Mouse (Mus musculus): ENCODE measurements around the gene Dok1. TPM values are rescaled to one million over a fixed set of nuclear protein-coding genes. Genes with fewer than 3 reads are reported as not detected.

Dok1 gene
- polyA plus RNA-seq, 1 experiment, result 22.6 TPM

DNA sequence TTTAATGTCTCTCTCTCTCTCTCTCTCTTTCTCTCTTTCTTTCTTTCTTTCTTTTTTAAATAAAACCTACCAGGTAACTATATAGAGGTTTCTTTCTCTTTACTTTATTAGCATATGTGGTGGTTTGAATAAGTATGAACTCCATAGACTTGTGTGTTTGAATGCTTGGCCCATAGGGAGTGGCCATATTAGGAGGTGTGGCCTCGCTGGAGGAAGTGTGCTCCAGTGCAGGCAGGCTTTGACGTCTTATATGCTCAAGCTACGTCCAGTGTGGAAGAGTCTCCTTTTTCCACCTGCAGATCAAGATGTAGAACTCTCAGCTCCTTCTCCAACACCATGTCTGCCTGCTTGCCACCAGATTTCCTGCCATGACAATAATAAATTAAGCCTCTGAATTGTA lies 14.2 kb downstream of the Dok1 start:
- no peaks in the 10 kb centered on the region; the same call in 1 of the 2 replicates for H3K4me1 ChIP-seq (ENCODE audit: control insufficient read depth, insufficient read depth, insufficient read length)
- no peaks in the 10 kb centered on the region for H3K36me3 ChIP-seq (ENCODE audit: control insufficient read depth, insufficient read depth, low read length)
- no peak for TF ChIP-seq CTCF (IDR thresholded peaks at IDR 0.05; ENCODE audit: extremely low read depth, insufficient read depth, insufficient read length, insufficient replicate concordance)
- H3K4me3 ChIP-seq (ENCODE audit: extremely low read depth, insufficient read depth, insufficient read length), result no peak overlapping the region
- no peak overlapping the region for H3K27ac ChIP-seq (ENCODE audit: insufficient read depth, low read length)
- no peaks in the 10 kb centered on the region for H3K27me3 ChIP-seq (ENCODE audit: control insufficient read depth, insufficient read depth, low read length)
- 82% methylated on average over 3 of the region's 3 CpGs for WGBS
- no peak for DNase-seq (ENCODE audit: low read depth in 1 of 2, low spot score in 2 of 2)

DNA sequence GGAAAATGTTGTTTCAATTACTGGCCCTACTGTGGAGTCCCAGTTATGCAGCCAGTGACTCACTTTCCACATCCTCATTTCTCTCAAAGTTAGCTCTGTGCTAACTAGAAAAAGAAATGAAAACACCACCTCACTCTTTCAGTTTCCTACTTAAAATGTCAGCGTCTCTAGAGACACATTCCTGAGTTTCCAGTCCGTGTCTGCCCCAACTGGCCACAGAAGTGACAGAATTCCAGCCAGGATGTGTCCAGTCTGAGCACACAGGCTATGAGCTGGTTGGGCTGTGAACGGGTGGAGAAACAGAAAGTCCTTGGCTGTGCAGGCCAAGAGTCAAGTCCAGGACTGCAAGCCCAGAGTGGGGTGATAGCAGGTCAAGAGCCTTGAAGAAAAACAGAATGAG lies 16.1 kb downstream of the Dok1 start:
- no peaks in the 10 kb centered on the region for H3K27me3 ChIP-seq (ENCODE audit: control insufficient read depth, insufficient read depth, low read length)
- peak overlapping the region; percentile 24; the same call in 1 of the 2 replicates for H3K27ac ChIP-seq (ENCODE audit: insufficient read depth, low read length)
- H3K4me1 ChIP-seq (ENCODE audit: control insufficient read depth, insufficient read depth, insufficient read length), result no peaks in the 10 kb centered on the region; the same call in 1 of the 2 replicates
- WGBS, result 62% methylated on average over 3 of the region's 3 CpGs
- DNase-seq (ENCODE audit: low read depth in 1 of 2, low spot score in 2 of 2), result no peak
- TF ChIP-seq POLR2A (IDR thresholded peaks at IDR 0.05; ENCODE audit: low read depth, low read length) (no peak), CTCF (IDR thresholded peaks at IDR 0.05; ENCODE audit: extremely low read depth, insufficient read depth, insufficient read length, insufficient replicate concordance) (no peak)
- H3K4me3 ChIP-seq (ENCODE audit: extremely low read depth, insufficient read depth, insufficient read length), result no peak overlapping the region
- H3K36me3 ChIP-seq (ENCODE audit: control insufficient read depth, insufficient read depth, low read length), result no peaks in the 10 kb centered on the region

DNA sequence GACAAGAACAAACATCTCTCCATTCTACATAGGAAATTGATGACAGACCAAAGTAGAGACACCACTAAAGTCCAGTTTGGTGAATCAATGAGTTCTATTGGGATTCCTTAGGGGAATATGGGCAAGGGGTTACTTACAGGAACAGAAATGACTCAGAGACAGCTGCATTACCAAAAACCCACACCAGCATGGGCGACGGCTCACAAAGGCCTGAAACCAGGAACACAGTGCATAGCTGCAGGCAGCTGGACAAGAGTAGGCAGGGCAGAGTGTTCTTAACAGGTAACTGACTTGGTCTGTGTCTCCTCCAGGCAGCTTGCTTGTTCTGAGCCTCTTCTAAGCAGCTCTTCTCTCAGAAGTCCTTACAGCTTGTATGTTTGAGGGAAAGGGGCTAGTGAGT lies 17.5 kb downstream of the Dok1 start:
- H3K4me3 ChIP-seq (ENCODE audit: extremely low read depth, insufficient read depth, insufficient read length), result no peak overlapping the region
- no peaks in the 10 kb centered on the region for H3K27me3 ChIP-seq (ENCODE audit: control insufficient read depth, insufficient read depth, low read length)
- 92% methylated on average over 2 of the region's 2 CpGs for WGBS
- TF ChIP-seq CTCF (IDR thresholded peaks at IDR 0.05; ENCODE audit: extremely low read depth, insufficient read depth, insufficient read length, insufficient replicate concordance), result no peak
- TF ChIP-seq POLR2A (IDR thresholded peaks at IDR 0.05; ENCODE audit: low read depth, low read length), result no peak
- no peaks in the 10 kb centered on the region for H3K36me3 ChIP-seq (ENCODE audit: control insufficient read depth, insufficient read depth, low read length)
- no peak overlapping the region for H3K27ac ChIP-seq (ENCODE audit: insufficient read depth, low read length)
- no peak for DNase-seq (ENCODE audit: low read depth in 1 of 2, low spot score in 2 of 2)
- H3K4me1 ChIP-seq (ENCODE audit: control insufficient read depth, insufficient read depth, insufficient read length), result peaks cover 4% of the 10 kb centered on the region; the same call in 1 of the 2 replicates

DNA sequence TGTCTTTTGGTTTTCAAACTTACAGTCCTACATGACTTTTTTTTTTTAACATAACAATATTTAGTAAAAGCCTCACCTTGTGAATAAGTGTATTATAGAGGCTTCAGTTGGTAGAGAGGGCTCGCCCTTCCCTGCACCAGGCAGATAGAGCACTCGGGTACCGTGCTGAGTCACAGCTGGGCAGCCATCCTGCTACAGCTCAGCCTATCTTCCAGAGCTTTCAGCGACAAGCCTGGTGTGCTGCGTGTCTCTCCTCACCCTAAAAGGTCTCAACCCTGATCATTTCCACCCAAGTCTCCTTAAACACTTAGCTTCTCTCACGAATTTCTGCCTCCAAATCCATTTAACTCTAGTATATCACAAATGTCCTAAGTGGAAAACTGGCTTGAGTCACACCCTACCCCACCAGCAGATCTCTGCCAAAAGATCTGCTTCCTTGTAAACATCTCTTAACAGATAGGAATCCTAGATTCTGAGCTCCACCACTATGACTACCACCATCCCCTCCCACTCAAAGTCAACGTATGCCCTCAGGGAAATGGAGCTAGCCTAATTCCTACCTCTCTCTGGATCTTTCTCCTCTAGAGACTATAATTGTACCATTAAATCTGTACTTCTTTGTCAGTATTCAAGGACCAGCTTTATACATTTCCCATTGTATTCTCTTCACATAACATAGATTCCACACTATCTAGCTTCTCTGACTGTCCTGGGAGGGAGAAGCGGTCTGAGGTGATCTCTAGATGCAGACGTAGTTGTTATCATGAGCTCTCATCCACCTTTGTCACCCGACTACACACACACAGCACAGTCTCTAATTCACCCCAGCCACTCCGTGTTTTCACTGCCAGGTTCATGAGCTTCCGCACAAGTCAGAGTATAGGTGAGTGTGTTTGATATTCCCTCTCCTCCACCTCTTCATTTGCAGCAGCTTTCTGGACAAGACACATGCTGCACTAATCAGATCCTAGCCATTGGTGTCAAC lies 18.5 kb downstream of the Dok1 start:
- Histone ChIP-seq H3K4me3 (ENCODE audit: extremely low read depth, insufficient read depth, insufficient read length) (no peak overlapping the region), H3K27ac (ENCODE audit: insufficient read depth, low read length) (peak overlapping the region; percentile 37), H3K4me1 (ENCODE audit: control insufficient read depth, insufficient read depth, insufficient read length) (peaks cover 6% of the 10 kb centered on the region; the same call in 1 of the 2 replicates), H3K27me3 (ENCODE audit: control insufficient read depth, insufficient read depth, low read length) (no peaks in the 10 kb centered on the region), H3K36me3 (ENCODE audit: control insufficient read depth, insufficient read depth, low read length) (no peaks in the 10 kb centered on the region)
- TF ChIP-seq CTCF (IDR thresholded peaks at IDR 0.05; ENCODE audit: extremely low read depth, insufficient read depth, insufficient read length, insufficient replicate concordance) (no peak), POLR2A (IDR thresholded peaks at IDR 0.05; ENCODE audit: low read depth, low read length) (no peak)
- WGBS, result 62% methylated on average over 12 of the region's 12 CpGs
- no peak for DNase-seq (ENCODE audit: low read depth in 1 of 2, low spot score in 2 of 2)

DNA sequence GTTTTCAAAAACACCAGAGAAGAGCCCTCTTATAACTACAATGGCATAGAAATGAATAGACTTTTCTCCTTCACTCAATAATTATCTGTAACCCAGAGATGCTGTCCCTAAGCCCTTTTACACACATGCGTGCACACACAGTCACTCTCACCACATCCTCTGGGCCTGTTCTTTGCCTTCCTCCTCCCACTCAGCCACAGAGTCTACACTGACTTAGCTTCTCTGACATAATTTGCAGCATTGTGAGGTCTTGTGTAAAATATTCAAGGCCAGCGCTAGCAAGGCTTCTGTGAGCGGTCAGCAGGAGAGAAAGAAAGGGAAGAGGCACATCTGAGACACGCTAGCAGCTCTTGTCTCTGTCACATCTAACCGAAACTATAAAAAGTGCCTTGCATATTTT lies 19.8 kb downstream of the Dok1 start:
- Histone ChIP-seq H3K36me3 (ENCODE audit: control insufficient read depth, insufficient read depth, low read length) (no peaks in the 10 kb centered on the region), H3K4me1 (ENCODE audit: control insufficient read depth, insufficient read depth, insufficient read length) (peaks cover 6% of the 10 kb centered on the region; the same call in 1 of the 2 replicates), H3K4me3 (ENCODE audit: extremely low read depth, insufficient read depth, insufficient read length) (no peak overlapping the region), H3K27me3 (ENCODE audit: control insufficient read depth, insufficient read depth, low read length) (no peaks in the 10 kb centered on the region), H3K27ac (ENCODE audit: insufficient read depth, low read length) (peak overlapping the region; percentile 65)
- TF ChIP-seq CTCF (IDR thresholded peaks at IDR 0.05; ENCODE audit: extremely low read depth, insufficient read depth, insufficient read length, insufficient replicate concordance) (no peak), POLR2A (IDR thresholded peaks at IDR 0.05; ENCODE audit: low read depth, low read length) (no peak)
- peak in 1 of 2 experiments; percentile 39 for DNase-seq (ENCODE audit: low read depth in 1 of 2, low spot score in 2 of 2)
- WGBS, result 17% methylated on average over 5 of the region's 5 CpGs

DNA sequence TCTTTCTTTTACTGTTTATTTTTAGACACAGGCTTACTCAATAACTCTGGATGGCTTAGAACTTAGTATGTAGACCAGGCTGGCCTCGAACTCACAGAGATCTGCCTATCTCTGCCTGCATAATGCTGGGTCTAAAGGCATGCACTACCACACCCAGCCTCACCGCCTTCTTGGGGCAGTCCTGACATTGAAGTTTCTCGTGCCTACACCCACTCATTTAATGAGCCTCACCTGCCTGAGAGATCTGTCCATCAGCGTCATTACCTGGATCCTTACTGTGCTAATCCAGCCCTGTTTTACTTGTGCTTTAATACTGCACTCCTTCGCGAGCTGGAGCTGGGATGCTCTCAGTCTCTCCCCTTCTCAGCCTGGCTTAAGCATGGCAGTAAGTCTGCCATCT lies 21.5 kb downstream of the Dok1 start:
- H3K27me3 ChIP-seq (ENCODE audit: control insufficient read depth, insufficient read depth, low read length), result no peaks in the 10 kb centered on the region
- WGBS, result 79% methylated on average over 6 of the region's 6 CpGs
- H3K36me3 ChIP-seq (ENCODE audit: control insufficient read depth, insufficient read depth, low read length), result no peaks in the 10 kb centered on the region
- peaks cover 6% of the 10 kb centered on the region; the same call in 1 of the 2 replicates for H3K4me1 ChIP-seq (ENCODE audit: control insufficient read depth, insufficient read depth, insufficient read length)
- no peak overlapping the region for H3K4me3 ChIP-seq (ENCODE audit: extremely low read depth, insufficient read depth, insufficient read length)
- no peak for DNase-seq (ENCODE audit: low read depth in 1 of 2, low spot score in 2 of 2)
- no peak overlapping the region for H3K27ac ChIP-seq (ENCODE audit: insufficient read depth, low read length)
- TF ChIP-seq POLR2A (IDR thresholded peaks at IDR 0.05; ENCODE audit: low read depth, low read length), result no peak

DNA sequence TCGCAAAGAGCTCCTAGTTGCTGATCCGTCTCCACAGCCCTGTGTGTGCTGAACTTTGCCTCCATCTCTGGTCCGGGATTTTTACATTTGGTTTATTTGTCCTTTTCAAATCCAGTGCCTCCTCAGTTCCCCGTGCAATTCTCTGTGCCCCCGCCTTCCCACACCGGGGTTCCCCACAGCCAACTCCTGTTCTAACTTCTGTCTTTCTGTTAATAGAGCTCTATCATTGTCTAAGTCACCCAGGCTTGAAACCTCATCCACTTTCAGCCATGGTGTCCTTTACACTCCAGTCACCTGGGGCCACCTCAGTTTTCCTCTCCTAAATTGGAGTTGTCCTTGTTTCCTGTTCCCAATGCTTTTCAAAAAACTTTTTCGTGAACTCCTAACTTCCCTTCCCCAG lies 22.0 kb downstream of the Dok1 start:
- no peak for DNase-seq (ENCODE audit: low read depth in 1 of 2, low spot score in 2 of 2)
- H3K27me3 ChIP-seq (ENCODE audit: control insufficient read depth, insufficient read depth, low read length), result no peaks in the 10 kb centered on the region
- no peak overlapping the region for H3K4me3 ChIP-seq (ENCODE audit: extremely low read depth, insufficient read depth, insufficient read length)
- WGBS, result 55% methylated on average over 7 of the region's 7 CpGs
- H3K4me1 ChIP-seq (ENCODE audit: control insufficient read depth, insufficient read depth, insufficient read length), result peaks cover 6% of the 10 kb centered on the region; the same call in 1 of the 2 replicates
- no peaks in the 10 kb centered on the region for H3K36me3 ChIP-seq (ENCODE audit: control insufficient read depth, insufficient read depth, low read length)
- no peak for TF ChIP-seq POLR2A (IDR thresholded peaks at IDR 0.05; ENCODE audit: low read depth, low read length)
- no peak for TF ChIP-seq CTCF (IDR thresholded peaks at IDR 0.05; ENCODE audit: extremely low read depth, insufficient read depth, insufficient read length, insufficient replicate concordance)
- no peak overlapping the region for H3K27ac ChIP-seq (ENCODE audit: insufficient read depth, low read length)
